Mouse (Mus musculus): ENCODE measurements around the gene Ugt1a9.
A peak's percentile ranks its signal among the peaks of the same experiment; 100 is the strongest.
"Not testable (repeated sequence)": the region's sequence is repeated elsewhere in the genome, so short reads cannot be mapped to it uniquely, and the experiment has no call there.

Ugt1a9 gene

DNA sequence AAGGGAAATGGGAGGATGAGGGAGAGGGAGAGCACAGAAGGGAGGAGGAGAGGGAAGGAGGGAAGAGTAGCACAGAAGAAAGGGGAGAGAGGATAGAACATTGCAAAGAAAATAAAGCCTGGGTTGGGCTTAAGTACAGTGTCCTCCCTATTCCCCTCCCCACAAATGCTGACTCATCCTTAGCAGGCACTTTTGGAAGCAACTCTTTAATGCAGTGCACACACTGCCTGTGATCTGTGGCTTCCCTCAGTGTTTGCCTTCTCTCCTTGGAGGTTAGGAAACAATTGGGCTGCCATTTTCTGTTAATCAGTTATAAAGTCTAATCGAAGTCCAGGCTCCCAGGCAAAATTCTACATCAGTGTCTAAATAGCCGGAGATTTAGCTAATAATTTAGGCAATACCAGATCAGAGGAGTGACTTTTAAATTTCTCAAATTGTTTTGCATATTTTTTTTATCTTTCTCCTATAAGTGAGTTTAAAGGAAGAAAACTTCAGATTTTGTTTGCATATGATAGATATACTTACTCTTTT is 38.5 kb downstream of the Ugt1a9 start:
- DNase-seq: not testable (repeated sequence)

GRCm38 (mm10) chr1:88109604-88110003 is 39.0 kb downstream of the Ugt1a9 start:
- not testable (repeated sequence) for DNase-seq

DNA sequence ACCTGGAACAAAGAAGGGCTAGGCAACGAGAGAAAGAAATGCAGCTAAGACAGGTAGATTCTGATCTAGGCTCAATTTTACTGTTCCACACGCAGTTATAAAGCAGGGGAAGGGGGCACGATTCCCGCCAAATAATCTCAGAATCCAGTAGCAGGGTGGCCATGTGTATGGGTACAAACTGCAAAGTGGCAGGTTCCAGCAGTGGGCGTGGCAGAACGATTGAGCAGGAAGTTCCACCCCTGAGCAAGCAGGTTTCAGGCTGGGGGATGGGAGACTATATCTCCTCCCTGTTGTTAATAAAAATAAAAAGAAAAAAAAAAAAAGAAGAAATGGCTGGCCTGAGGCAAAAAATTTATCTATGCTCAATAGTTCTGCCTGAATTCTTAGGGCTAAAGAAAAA is 42.2 kb downstream of the Ugt1a9 start:
- not testable (repeated sequence) for DNase-seq

GRCm38 (mm10) chr1:88120550-88120949 is 50.0 kb downstream of the Ugt1a9 start:
- not testable (repeated sequence) for DNase-seq

GRCm38 (mm10) chr1:88121521-88121920 is 50.9 kb downstream of the Ugt1a9 start:
- DNase-seq: not testable (repeated sequence)

DNA sequence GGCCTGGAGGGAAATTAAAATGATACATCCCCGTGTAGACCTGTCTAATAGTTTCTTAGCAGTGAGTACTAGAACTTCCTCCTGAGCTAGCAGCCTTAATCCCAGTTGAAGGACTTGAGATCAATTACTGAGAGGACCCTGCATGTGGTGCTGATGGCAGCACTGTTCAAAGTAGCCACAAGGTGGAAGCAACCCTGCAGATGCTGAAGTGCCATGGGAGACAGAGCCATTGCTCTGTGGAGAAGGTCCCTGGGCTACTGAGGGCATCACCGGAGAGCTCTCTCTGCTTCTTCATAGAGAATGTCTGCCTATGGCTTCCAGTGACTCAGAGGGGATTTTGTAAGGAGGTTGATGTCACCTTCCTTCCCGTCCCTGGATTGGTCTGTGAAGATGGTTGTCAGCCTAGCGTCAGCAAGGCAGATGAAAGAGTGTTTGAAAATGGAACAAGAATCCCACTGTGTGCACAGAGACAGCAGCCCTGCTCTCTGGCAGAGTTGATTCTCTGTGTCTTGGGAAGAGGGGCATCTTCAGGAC is 55.3 kb downstream of the Ugt1a9 start:
- DNase-seq: not testable (repeated sequence)

DNA sequence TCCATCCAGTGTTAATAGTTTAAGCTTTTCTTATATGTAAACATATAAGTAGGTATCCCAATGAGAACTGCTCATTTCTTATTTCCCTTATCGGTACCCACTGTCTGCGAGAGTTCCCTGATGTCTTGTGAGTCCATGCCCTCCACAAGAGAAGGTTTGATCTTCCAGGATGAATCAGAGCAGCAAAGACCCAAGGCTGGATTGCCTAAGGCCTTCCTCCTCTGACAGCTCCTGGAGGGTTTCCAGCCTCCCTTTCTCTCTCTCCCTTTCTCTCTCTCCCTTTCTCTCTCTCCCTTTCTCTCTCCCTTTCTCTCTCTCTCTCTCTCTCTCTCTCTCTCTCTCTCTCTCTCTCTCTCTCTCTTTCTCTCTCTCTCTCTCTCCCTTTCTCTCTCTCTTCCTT is 58.5 kb downstream of the Ugt1a9 start:
- DNase-seq: not testable (repeated sequence)

- DNase-seq: not testable (repeated sequence)
These were observed 59.6 kb downstream of the Ugt1a9 start for GRCm38 (mm10) chr1:88130223-88130622.

DNA sequence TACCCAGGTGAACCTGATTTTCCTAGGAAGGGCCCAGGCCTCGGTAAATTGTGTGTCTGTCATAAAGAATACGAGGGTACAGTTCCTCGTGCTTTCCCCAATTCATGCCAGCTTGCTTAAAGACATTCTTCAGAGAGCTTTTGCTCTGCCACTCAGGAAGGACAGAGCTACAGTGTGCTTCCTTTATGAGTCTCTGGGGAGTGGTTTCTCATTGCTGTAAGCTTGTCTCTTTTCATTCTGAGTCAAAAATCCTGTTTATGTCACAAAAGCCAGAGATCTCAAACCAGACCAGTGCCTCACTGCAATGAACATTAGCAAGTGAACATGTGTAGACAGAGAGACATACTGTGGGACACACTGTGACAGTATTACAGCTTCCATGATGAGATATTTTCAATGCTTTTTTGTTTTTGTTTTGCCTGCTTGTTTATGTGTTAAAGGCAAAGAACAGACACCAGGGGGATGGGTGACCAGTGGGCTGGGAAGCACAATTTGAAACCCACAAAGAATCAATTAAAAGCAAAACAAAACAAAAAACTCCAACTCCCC is 63.4 kb downstream of the Ugt1a9 start:
- DNase-seq: no peak

- DNase-seq: not testable (repeated sequence)
These were observed 63.9 kb downstream of the Ugt1a9 start, which contains the start of gene Ugt1a6a for GRCm38 (mm10) chr1:88134457-88135011. TSS of gene Ugt1a6a (plus strand) at chr1:88134809.

- DNase-seq: not testable (repeated sequence)
These were observed 64.8 kb downstream of the Ugt1a9 start for GRCm38 (mm10) chr1:88135229-88135904.

GRCm38 (mm10) chr1:88136646-88137045 is 66.0 kb downstream of the Ugt1a9 start:
- no peak for DNase-seq

DNA sequence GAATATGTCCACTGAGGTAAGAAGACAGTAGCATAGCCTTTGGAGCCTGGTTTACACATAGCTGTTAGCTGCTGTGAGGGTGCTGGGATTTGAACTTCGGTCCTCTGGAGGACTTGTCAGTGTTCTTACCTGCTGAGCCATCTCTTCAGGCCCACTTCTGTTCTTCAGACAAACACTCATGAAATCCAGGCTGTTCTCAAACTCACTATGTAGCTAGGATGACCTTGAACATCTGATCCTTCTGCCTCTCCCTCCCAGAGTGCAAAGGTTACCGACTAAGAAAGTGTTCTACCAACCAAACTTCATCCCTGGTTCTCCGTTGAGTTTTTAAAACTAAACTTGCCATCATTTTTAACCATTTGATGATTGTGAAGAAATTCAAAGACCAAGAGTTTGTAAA is 66.7 kb downstream of the Ugt1a9 start:
- DNase-seq: no peak

DNA sequence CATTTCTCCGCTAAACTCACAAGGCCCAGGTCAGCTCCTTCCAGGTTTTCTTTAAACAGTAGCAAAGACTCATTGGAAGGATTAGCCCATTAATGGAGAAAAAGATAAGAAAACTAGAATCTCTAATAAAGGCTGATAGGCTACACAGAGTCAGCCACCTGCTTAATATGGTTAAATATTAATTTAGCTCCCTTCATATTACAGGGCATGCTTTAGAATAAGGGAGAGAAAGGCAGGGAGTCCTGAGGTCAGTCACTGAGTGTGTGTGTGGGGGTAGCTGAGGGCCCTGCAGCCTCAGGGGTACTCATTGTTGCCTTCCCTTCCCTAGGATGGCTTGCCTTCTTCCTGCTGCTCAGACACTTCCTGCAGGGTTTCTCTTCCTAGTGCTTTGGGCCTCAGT is 67.5 kb downstream of the Ugt1a9 start:
- no peak for DNase-seq

DNA sequence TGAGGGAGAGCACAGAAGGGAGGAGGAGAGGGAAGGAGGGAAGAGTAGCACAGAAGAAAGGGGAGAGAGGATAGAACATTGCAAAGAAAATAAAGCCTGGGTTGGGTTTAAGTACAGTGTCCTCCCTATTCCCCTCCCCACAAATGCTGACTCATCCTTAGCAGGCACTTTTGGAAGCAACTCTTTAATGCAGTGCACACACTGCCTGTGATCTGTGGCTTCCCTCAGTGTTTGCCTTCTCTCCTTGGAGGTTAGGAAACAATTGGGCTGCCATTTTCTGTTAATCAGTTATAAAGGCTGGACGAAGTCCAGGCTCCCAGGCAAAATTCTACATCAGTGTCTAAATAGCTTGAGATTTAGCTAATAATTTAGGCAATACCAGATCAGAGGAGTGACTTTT is 69.9 kb downstream of the Ugt1a9 start:
- not testable (repeated sequence) for DNase-seq

DNA sequence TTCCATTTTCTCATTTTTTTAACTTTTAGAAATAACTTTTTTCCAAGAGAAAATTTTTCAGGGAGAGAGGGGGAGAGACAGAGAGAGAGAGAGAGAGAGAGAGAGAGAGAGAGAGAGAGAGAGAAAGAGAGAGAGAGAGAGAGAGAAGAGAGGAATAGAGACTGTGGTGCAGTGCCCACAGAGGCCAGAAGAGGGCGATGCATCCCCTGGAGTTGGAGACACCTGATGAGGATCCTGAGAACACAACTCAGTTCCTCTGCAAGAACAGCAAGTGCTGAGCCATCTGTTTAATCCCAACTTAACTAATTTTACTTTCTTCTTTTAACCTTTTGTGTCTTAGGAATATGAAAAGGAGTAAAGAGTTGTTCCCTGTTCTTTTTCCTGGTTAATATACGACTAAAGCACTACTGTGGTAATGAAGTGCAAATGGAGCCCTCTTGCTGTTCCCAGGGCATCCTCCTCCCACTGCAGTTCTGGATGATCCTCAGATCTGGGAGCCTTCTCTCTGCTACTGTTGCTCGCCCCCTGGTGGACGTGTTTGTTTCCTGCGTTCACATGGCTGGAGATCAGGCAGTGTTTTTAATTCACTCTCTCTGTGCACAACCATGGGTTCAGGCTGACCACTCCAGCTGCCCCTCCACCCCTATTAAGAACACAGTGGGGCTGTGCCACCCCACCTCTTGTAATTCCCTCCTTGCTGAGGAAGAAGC is 73.5 kb downstream of the Ugt1a9 start:
- DNase-seq: peak; percentile 56 to 58

DNA sequence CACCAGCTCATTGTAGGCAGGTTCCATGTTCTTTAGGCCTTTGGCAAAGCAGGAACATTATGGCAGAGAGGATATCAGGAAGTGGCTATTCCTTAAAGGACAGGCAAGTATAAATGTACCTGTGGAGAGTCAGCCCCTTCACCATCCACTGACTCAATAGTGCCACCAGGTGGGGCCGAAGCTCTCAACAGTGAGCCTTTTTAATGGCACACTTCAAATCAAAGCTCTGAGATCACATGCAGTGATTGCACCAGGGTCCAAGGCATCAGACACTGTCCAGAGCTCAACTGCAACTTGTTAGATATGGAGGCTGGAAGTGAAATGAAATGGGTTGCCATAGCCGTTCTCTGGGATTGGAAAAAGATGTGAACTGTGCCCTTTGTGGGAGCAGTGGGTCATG is 74.7 kb downstream of the Ugt1a9 start:
- not testable (repeated sequence) for DNase-seq

DNA sequence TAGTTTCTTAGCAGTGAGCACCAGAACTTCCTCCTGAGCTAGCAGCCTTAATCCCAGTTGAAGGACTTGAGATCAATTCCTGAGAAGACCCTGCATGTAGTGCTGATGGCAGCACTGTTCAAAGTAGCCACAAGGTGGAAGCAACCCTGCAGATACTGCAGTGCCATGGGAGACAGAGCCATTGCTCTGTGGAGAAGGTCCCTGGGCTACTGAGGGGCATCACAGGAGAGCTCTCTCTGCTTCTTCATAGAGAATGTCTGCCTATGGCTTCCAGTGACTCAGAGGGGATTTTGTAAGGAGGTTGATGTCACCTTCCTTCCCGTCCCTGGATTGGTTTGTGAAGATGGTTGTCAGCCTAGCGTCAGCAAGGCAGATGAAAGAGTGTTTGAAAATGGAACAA is 79.5 kb downstream of the Ugt1a9 start:
- not testable (repeated sequence) for DNase-seq

- peak in 1 of 2 experiments; percentile 26 for DNase-seq
These were observed 87.8 kb downstream of the Ugt1a9 start for GRCm38 (mm10) chr1:88158430-88158829.

GRCm38 (mm10) chr1:88165711-88166110 is 95.1 kb downstream of the Ugt1a9 start, which contains the start of gene Ugt1a5:
TSS of gene Ugt1a5 (plus strand) at chr1:88166012.
- no peak for DNase-seq

DNA sequence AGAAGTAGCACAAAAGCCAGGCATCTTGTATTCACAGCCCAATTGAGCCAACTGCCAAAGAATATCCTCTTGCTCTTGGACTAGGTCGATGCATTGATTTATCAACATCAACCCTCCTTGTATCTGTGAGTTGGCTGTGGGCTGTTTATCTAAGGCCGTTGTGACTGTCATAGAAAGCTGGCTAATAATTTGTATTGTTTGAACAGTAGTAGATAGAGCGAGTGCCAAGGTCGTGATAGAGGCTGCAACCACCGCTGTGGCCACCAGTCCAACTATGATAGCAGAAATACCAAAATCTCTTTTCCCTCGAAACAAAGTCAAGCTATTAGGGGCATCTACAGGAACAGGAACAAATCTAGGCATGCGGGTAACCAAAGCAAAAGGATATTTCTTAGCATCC is 101.6 kb downstream of the Ugt1a9 start:
- DNase-seq: not testable (repeated sequence)

- DNase-seq: no peak
These were observed 109.1 kb downstream of the Ugt1a9 start for GRCm38 (mm10) chr1:88179657-88180056.

Measured in cerebellum, postnatal 36 days (tissue).